In genomic region chr8:123786166-123786565, GRCm38 (mm10) we compare ENCODE assay signal across 13 mouse cellular contexts. TPM values are rescaled to one million over a fixed set of nuclear protein-coding genes. Genes with fewer than 3 reads are reported as not detected.
DNase-seq lines count a peak whose midpoint lies in the region; ATAC-seq and TF ChIP-seq lines count a peak whose summit lies in the region.
"Had no signal": no experiment of that assay in that cellular context is flagged by ENCODE, and none has a peak within 500 bp of the region (broad histone marks: within the 10 kb centered on the region; RNA-seq: fewer than 3 reads in every experiment).

No protein-coding gene starts in this region.

- H3K27ac ChIP-seq in liver, postnatal 0 days (ENCODE audit: low read depth), result no peak overlapping the region
- H3K27ac ChIP-seq in midbrain, embryonic 14.5 days (replicated peaks; ENCODE audit: low read depth, low read length), result no peak overlapping the region
- H3K27ac ChIP-seq: forebrain, embryonic 12.5 days; limb, embryonic 10.5 days had no signal

- peak; percentile 62 for DNase-seq in heart, adult 8-10 months (ENCODE audit: low spot score)
- DNase-seq in heart, postnatal 25 days (ENCODE audit: low spot score), result no peak
- DNase-seq in right cerebral cortex, adult 18-20 months, result peak; percentile 71
- DNase-seq in right cerebral cortex, postnatal 4 days, result no peak
- DNase-seq in cerebellum, adult 9-11 months, result peak; percentile 63
- DNase-seq in layer of hippocampus, postnatal 10 days (ENCODE audit: low spot score in 2 of 2), result peak; percentile 29 to 41
- DNase-seq in liver, postnatal 0 days, result no peak
- no peak for DNase-seq in midbrain, embryonic 14.5 days
- DNase-seq: gastrocnemius, postnatal 14 days; spleen, adult 18-20 months; thymus, adult 2 months had no signal

- H3K27me3 ChIP-seq in liver, postnatal 0 days (ENCODE audit: insufficient read depth, low read length), result no peaks in the 10 kb centered on the region
- no peaks in the 10 kb centered on the region for H3K27me3 ChIP-seq in midbrain, embryonic 14.5 days (ENCODE audit: control insufficient read depth, insufficient read depth, low read length)

- TF ChIP-seq CTCF in liver, postnatal 0 days (IDR thresholded peaks at IDR 0.05; ENCODE audit: low read depth), result no peak

- no peaks in the 10 kb centered on the region for H3K9me3 ChIP-seq in liver, postnatal 0 days (ENCODE audit: low read length)
- no peaks in the 10 kb centered on the region for H3K9me3 ChIP-seq in midbrain, embryonic 14.5 days (ENCODE audit: control insufficient read depth, low read length)
- H3K9me3 ChIP-seq: forebrain, embryonic 12.5 days; limb, embryonic 10.5 days had no signal

- ATAC-seq in liver, postnatal 0 days, result no peak
- ATAC-seq in midbrain, embryonic 14.5 days (ENCODE audit: low FRiP score, low TSS enrichment), result no peak

- peaks cover 4% of the 10 kb centered on the region for H3K4me1 ChIP-seq in liver, postnatal 0 days (ENCODE audit: insufficient read depth)
- no peaks in the 10 kb centered on the region for H3K4me1 ChIP-seq in midbrain, embryonic 14.5 days (ENCODE audit: control insufficient read depth, insufficient read depth, low read length)

- no peak overlapping the region for H3K4me3 ChIP-seq in liver, postnatal 0 days (ENCODE audit: low read depth, low read length)
- no peak overlapping the region for H3K4me3 ChIP-seq in midbrain, embryonic 14.5 days (replicated peaks; ENCODE audit: low read depth, low read length)
- H3K4me3 ChIP-seq: forebrain, embryonic 12.5 days; limb, embryonic 10.5 days had no signal

- no peak for TF ChIP-seq EP300 in liver, postnatal 0 days (IDR thresholded peaks at IDR 0.05; ENCODE audit: low read depth)

- no peaks in the 10 kb centered on the region for H3K36me3 ChIP-seq in liver, postnatal 0 days (replicated peaks; ENCODE audit: insufficient read depth, low read length)
- no peaks in the 10 kb centered on the region for H3K36me3 ChIP-seq in midbrain, embryonic 14.5 days (ENCODE audit: control insufficient read depth, insufficient read depth, low read length)
- H3K36me3 ChIP-seq: forebrain, embryonic 12.5 days; limb, embryonic 10.5 days had no signal

- H3K4me2 ChIP-seq in liver, postnatal 0 days (ENCODE audit: low read depth, low read length), result no peak overlapping the region
- H3K4me2 ChIP-seq in midbrain, embryonic 14.5 days (ENCODE audit: low read length), result no peak overlapping the region
- H3K4me2 ChIP-seq: forebrain, embryonic 12.5 days had no signal

- H3K9ac ChIP-seq in liver, postnatal 0 days (replicated peaks), result no peak overlapping the region
- H3K9ac ChIP-seq in midbrain, embryonic 14.5 days (replicated peaks; ENCODE audit: low read length), result no peak overlapping the region
- H3K9ac ChIP-seq: forebrain, embryonic 12.5 days had no signal

- intact Hi-C loops in heart, postnatal 25 days (cut with DNase I), result no loop called here

- 84% methylated on average over 6 of the region's 6 CpGs for WGBS in liver, postnatal 0 days (ENCODE audit: insufficient replicate concordance)
- 69% methylated on average over 6 of the region's 6 CpGs for WGBS in midbrain, embryonic 14.5 days

RNA-seq across cellular contexts. Expression of gene Rab4a, which starts 19.6 kb away (rescaled TPM):
- 10 to 100 TPM in 3 of 4 experiments, 1 to 10 TPM in 1; 9.4 to 14.1 (median 11.6) TPM for total RNA-seq in heart, adult 8-10 months (2022)
- total RNA-seq in heart, postnatal 25 days (2021), result 1 to 10 TPM; 8.2 to 8.7 TPM
- 10 to 100 TPM; 49.2 to 52.3 TPM for total RNA-seq in layer of hippocampus, postnatal 10 days (2021)
- 30.4 and 36.3 TPM in 2 replicates for polyA plus RNA-seq in liver, postnatal 0 days (2015; fragmentation: Nextera tagmentation; extraction: Ambion mirVana)
- 69.8 and 75.8 TPM in 2 replicates for polyA plus RNA-seq in midbrain, embryonic 14.5 days (2014; fragmentation: Nextera tagmentation; extraction: Ambion mirVana)

Comparison
In these comparisons a context has a peak if more than half of its experiments do, and no peak if none do; other contexts are left out.
1. DNase-seq: peak in heart, adult 8-10 months (single experiment), right cerebral cortex, adult 18-20 months (single experiment), cerebellum, adult 9-11 months (single experiment) and layer of hippocampus, postnatal 10 days (2 of 2); none in heart, postnatal 25 days (single experiment), right cerebral cortex, postnatal 4 days (single experiment), liver, postnatal 0 days (single experiment) and midbrain, embryonic 14.5 days (single experiment).